In genomic region chr4:154473571-154474307, GRCm38 (mm10) we compare ENCODE assay signal across 16 mouse cellular contexts.
DNase-seq lines count a peak whose midpoint lies in the region; ATAC-seq and TF ChIP-seq lines count a peak whose summit lies in the region.
"Had no signal": no experiment of that assay in that cellular context is flagged by ENCODE, and none has a peak within 500 bp of the region (broad histone marks: within the 10 kb centered on the region; RNA-seq: fewer than 3 reads in every experiment).

No protein-coding gene starts in this region.

- peaks cover 72% of the 10 kb centered on the region for H3K27me3 ChIP-seq in heart, embryonic 10.5 days (ENCODE audit: insufficient read depth, poor library complexity, severe bottlenecking)
- peaks cover 32% of the 10 kb centered on the region for H3K27me3 ChIP-seq in heart, embryonic 11.5 days (ENCODE audit: control insufficient read depth, insufficient read depth, low read length)
- H3K27me3 ChIP-seq in hindbrain, embryonic 13.5 days: peaks cover 92% of the 10 kb centered on the region
- peaks cover 56% of the 10 kb centered on the region for H3K27me3 ChIP-seq in midbrain, embryonic 16.5 days (ENCODE audit: control insufficient read depth, insufficient read depth, low read depth, low read length)
- H3K27me3 ChIP-seq in liver, postnatal 0 days (ENCODE audit: insufficient read depth, low read length): no peaks in the 10 kb centered on the region

- H3K36me3 ChIP-seq in heart, embryonic 10.5 days: no peaks in the 10 kb centered on the region
- H3K36me3 ChIP-seq in heart, embryonic 11.5 days (ENCODE audit: control insufficient read depth, insufficient read depth, low read length): no peaks in the 10 kb centered on the region
- no peaks in the 10 kb centered on the region for H3K36me3 ChIP-seq in hindbrain, embryonic 13.5 days
- no peaks in the 10 kb centered on the region for H3K36me3 ChIP-seq in midbrain, embryonic 16.5 days (ENCODE audit: control insufficient read depth, insufficient read depth, low read length)
- H3K36me3 ChIP-seq in liver, postnatal 0 days (replicated peaks; ENCODE audit: insufficient read depth, low read length): no peaks in the 10 kb centered on the region
- H3K36me3 ChIP-seq: embryonic facial prominence, embryonic 13.5 days; heart, embryonic 13.5 days had no signal

- H3K4me3 ChIP-seq in heart, embryonic 10.5 days: no peak overlapping the region
- no peak overlapping the region for H3K4me3 ChIP-seq in heart, embryonic 11.5 days (ENCODE audit: low read depth, low read length)
- H3K4me3 ChIP-seq in hindbrain, embryonic 13.5 days: no peak overlapping the region
- H3K4me3 ChIP-seq in midbrain, embryonic 16.5 days (ENCODE audit: low read depth, low read length): no peak overlapping the region
- H3K4me3 ChIP-seq in liver, postnatal 0 days (ENCODE audit: low read depth, low read length): no peak overlapping the region
- H3K4me3 ChIP-seq: embryonic facial prominence, embryonic 13.5 days; heart, embryonic 13.5 days had no signal

- TF ChIP-seq EP300 in liver, postnatal 0 days (IDR thresholded peaks at IDR 0.05; ENCODE audit: low read depth): no peak

- H3K9me3 ChIP-seq in heart, embryonic 10.5 days: no peaks in the 10 kb centered on the region
- no peaks in the 10 kb centered on the region for H3K9me3 ChIP-seq in heart, embryonic 11.5 days (replicated peaks; ENCODE audit: control insufficient read depth, low read length)
- H3K9me3 ChIP-seq in hindbrain, embryonic 13.5 days: no peaks in the 10 kb centered on the region
- no peaks in the 10 kb centered on the region for H3K9me3 ChIP-seq in midbrain, embryonic 16.5 days (replicated peaks; ENCODE audit: control insufficient read depth, low read length, poor library complexity, severe bottlenecking)
- H3K9me3 ChIP-seq in liver, postnatal 0 days (ENCODE audit: low read length): no peaks in the 10 kb centered on the region
- H3K9me3 ChIP-seq: embryonic facial prominence, embryonic 13.5 days; heart, embryonic 13.5 days had no signal

- H3K4me2 ChIP-seq in heart, embryonic 11.5 days: no peak overlapping the region
- H3K4me2 ChIP-seq in hindbrain, embryonic 13.5 days: 0 out of 2 replicates have a peak overlapping the region, but pooled peaks have one; percentile 0
- H3K4me2 ChIP-seq in midbrain, embryonic 16.5 days (ENCODE audit: low read length): no peak overlapping the region
- no peak overlapping the region for H3K4me2 ChIP-seq in liver, postnatal 0 days (ENCODE audit: low read depth, low read length)
- H3K4me2 ChIP-seq: embryonic facial prominence, embryonic 13.5 days; heart, embryonic 13.5 days had no signal

- peaks cover 55% of the 10 kb centered on the region for H3K4me1 ChIP-seq in heart, embryonic 10.5 days
- peaks cover 32% of the 10 kb centered on the region for H3K4me1 ChIP-seq in heart, embryonic 11.5 days (ENCODE audit: control insufficient read depth, insufficient read depth, low read length)
- H3K4me1 ChIP-seq in hindbrain, embryonic 13.5 days (replicated peaks): peaks cover 38% of the 10 kb centered on the region
- peaks cover 23% of the 10 kb centered on the region for H3K4me1 ChIP-seq in midbrain, embryonic 16.5 days (ENCODE audit: control insufficient read depth, insufficient read depth, low read length)
- 0 out of 2 replicates have a peak, but pooled peaks cover 2% of the 10 kb centered on the region for H3K4me1 ChIP-seq in liver, postnatal 0 days (ENCODE audit: insufficient read depth)

- DNase-seq in heart, embryonic 10.5 days (ENCODE audit: low spot score): no peak
- peak; percentile 65 for DNase-seq in embryo, embryonic 10.5 days (ENCODE audit: low spot score)
- DNase-seq in frontal cortex, postnatal 10 days (ENCODE audit: low spot score in 2 of 2): no peak
- no peak for DNase-seq in urinary bladder, postnatal 36 days (ENCODE audit: low spot score in 2 of 2)
- no peak for DNase-seq in liver, postnatal 0 days
- DNase-seq: cerebellum, adult 9-11 months; gastrocnemius, postnatal 25 days; lung, adult 18-20 months; spleen, adult 18-20 months; thymus, postnatal 36 days had no signal

- peak overlapping the region; percentile 9; the same call in 1 of the 2 replicates for H3K27ac ChIP-seq in heart, embryonic 10.5 days
- no peak overlapping the region for H3K27ac ChIP-seq in heart, embryonic 11.5 days (ENCODE audit: low read depth, low read length)
- peak overlapping the region; percentile 61; the same call in 1 of the 2 replicates for H3K27ac ChIP-seq in hindbrain, embryonic 13.5 days
- H3K27ac ChIP-seq in midbrain, embryonic 16.5 days (ENCODE audit: low read length): no peak overlapping the region
- no peak overlapping the region for H3K27ac ChIP-seq in liver, postnatal 0 days (ENCODE audit: low read depth)
- H3K27ac ChIP-seq: embryonic facial prominence, embryonic 13.5 days; heart, embryonic 13.5 days; kidney, postnatal 0 days had no signal

- WGBS in heart, embryonic 10.5 days: 20% methylated on average over 25 of the region's 25 CpGs
- 21% methylated on average over 25 of the region's 25 CpGs for WGBS in heart, embryonic 11.5 days (ENCODE audit: insufficient replicate concordance)
- 11% methylated on average over 25 of the region's 25 CpGs for WGBS in hindbrain, embryonic 13.5 days
- 13% methylated on average over 25 of the region's 25 CpGs for WGBS in midbrain, embryonic 16.5 days
- WGBS in liver, postnatal 0 days (ENCODE audit: insufficient replicate concordance): 40% methylated on average over 25 of the region's 25 CpGs

- no peak for TF ChIP-seq CTCF in liver, postnatal 0 days (IDR thresholded peaks at IDR 0.05; ENCODE audit: low read depth)

- no peak overlapping the region for H3K9ac ChIP-seq in heart, embryonic 11.5 days (ENCODE audit: low read depth, low read length)
- 0 out of 2 replicates have a peak overlapping the region, but pooled peaks have one; percentile 35 for H3K9ac ChIP-seq in hindbrain, embryonic 13.5 days
- H3K9ac ChIP-seq in midbrain, embryonic 16.5 days (ENCODE audit: low read depth, low read length): no peak overlapping the region
- no peak overlapping the region for H3K9ac ChIP-seq in liver, postnatal 0 days (replicated peaks)
- H3K9ac ChIP-seq: embryonic facial prominence, embryonic 13.5 days had no signal

- ATAC-seq in heart, embryonic 11.5 days (replicated peaks; ENCODE audit: insufficient number of reproducible peaks, low FRiP score, low TSS enrichment): no peak
- no peak for ATAC-seq in hindbrain, embryonic 13.5 days (ENCODE audit: low FRiP score)
- 0 out of 2 replicates have a peak, but pooled peaks have one; percentile 47 for ATAC-seq in midbrain, embryonic 16.5 days
- ATAC-seq in liver, postnatal 0 days: no peak

Comparison
In these comparisons a context has a peak if more than half of its experiments do, and no peak if none do; other contexts are left out.
1. H3K27ac ChIP-seq: peak in heart, embryonic 10.5 days (single experiment) and hindbrain, embryonic 13.5 days (single experiment); none in heart, embryonic 11.5 days (single experiment), midbrain, embryonic 16.5 days (single experiment) and liver, postnatal 0 days (single experiment).